Mouse (Mus musculus) 3T3-L1 (cell line): ENCODE results near the gene Ear6.
"Not testable (repeated sequence)": the region's sequence is repeated elsewhere in the genome, so short reads cannot be mapped to it uniquely, and the experiment has no call there.

Source experiments
- DNase-seq: peaks from one replicate; pipeline ENCODE4 v3.0.0-alpha.2; 2015; ENCODE audit warnings: low read depth, low spot score

Ear6 gene

DNA sequence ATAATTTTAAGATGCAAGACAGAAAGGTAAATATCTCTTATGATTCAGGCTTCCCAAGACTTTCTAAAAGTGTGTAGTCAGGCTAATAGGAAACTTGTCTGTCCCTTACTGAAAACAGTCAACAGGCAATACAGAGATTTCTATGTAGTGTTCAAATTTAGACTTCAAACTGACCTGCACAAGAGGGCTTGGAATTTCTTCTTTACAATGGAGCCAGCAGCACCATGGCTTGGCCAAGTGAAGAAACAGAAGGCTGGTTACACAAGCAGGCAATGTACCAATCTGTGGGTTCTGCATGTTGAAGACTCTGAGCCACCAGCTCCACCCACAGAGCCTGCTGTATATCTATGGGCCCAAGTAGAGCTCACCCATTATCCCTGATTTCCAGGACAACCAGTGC, at the start of gene Ear6:
Gene Ear6 (plus strand): TSS at position 301 of the 400 bp plus-strand sequence.
- DNase-seq, result no peak

DNA sequence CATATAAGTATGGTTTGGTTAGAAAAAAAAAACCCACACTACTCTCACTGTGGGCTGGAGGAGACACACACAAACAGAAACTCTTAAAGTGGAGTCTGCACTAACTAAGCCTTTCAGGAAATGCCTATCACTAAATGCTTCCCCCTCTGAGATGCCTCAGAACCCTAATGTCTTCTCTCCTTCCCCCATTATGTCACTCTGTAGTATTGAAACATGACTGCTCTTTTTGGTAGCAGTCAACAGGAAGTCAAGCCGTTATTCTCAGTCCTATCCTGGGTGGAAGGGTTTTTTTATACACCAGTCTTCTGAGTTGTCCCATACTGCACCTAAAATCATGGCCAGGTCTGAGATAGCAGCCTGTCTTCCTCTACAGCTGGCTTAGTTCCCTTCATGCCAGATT, 26.9 kb upstream of the Ear6 start:
- DNase-seq, result no peak

GRCm38 (mm10) chr14:51827842-51828241, 25.7 kb upstream of the Ear6 start:
- peak; percentile 21 for DNase-seq

DNA sequence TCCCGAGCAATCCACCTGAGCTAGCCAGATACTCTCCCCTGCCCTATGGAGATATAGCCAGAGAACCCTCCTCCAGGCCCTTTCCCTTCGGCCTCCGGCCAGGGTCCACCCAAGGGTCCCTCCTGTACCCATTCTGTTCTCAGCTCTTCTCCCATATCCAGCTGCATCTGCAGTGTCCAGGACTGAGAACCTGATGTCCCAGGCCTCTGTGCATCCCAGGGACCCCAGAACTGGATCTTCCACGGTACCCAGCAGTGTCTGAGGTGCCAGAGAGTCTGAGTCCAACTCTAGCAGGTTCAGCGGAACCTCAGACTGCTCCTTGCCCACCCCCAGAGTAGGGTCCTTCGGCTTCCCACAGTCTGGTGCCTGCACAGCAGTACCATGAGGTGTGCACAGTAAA, 24.3 kb upstream of the Ear6 start:
- peak; percentile 0 for DNase-seq

- DNase-seq, result peak; percentile 15
Measured at GRCm38 (mm10) chr14:51838480-51838879, 15.0 kb upstream of the Ear6 start.

DNA sequence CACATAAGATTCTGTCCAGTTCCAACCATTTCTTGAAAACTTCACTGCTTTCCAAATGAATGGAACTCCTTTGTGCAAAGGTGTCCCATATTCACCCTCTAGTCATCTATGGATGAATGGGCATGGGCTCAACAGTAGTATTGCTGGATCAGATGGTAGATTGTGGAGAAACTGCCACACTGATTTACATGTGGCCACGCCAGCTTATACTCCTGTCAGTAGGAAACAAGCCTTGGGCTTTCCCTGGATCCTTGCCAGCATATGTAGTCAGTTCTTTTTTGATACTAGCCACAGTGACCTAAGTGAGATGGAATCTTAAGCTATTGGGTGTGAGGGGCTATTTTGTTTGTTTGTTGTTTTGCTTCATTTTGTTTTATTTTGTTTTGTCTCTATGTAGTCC, 11.2 kb upstream of the Ear6 start:
- no peak for DNase-seq

DNA sequence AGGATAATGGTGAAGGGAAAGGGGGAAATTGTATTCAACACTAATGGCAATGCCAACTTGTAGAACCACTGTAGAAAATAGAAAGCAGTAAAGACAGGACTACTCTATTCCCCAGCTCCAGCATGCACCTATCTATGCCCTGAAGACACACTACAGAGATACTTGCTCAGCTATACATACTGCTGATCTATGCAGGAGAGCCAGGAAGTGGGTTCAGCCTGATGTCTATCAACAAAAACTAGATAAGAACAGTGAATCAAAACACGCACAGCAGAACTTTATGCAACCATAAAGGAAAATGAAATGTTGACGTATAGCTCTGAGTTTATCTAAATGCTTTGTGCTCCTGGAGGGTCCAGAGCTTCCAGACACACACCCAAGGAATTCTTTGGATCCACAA, 10.7 kb upstream of the Ear6 start:
- no peak for DNase-seq

- no peak for DNase-seq
Measured at GRCm38 (mm10) chr14:51843882-51844281, 9.6 kb upstream of the Ear6 start.

- no peak for DNase-seq
Measured at GRCm38 (mm10) chr14:51846566-51846965, 6.9 kb upstream of the Ear6 start.

DNA sequence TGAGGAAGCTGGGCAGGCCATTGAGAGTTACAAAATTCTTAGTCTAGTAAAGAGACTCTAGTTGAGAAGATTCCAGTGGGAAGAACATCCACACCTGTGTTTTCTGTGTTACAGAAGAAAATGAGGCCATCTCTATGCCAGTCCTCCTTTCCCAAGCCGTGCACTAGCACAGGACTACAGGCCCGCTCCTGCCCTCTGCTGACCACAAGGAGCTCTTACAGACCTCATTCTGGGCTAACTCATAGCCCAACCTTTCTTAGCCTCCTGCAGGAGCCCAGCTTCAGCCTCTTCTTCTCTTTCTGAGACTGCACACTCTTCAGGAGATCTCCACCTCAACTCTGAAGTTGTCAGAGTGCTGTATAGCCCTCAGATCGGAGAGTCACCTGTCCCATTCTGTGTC, 2.5 kb upstream of the Ear6 start:
- not testable (repeated sequence) for DNase-seq

GRCm38 (mm10) chr14:51855280-51855679, 1.8 kb downstream of the Ear6 start:
- not testable (repeated sequence) for DNase-seq

DNA sequence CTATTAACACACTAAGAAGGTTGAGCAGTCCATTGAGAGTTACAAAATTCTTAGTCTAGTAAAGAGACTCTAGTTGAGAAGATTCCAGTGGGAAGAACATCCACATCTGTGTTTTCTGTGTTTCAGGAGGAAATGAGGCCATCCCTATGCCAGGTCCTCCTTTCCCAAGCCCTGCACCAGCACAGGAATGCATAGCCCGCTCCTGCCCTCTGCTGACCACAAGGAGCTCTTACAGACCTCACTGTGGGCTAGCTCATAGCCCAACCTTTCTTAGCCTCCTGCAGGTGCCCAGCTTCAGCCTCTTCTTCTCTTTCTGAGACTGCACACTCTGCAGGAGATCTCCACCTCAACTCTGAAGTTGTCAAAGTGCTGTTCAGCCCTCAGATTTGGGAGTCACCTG, 10.1 kb downstream of the Ear6 start:
- DNase-seq, result peak; percentile 69

- peak; percentile 18 for DNase-seq
Measured at GRCm38 (mm10) chr14:51870756-51871155, 17.3 kb downstream of the Ear6 start.

DNA sequence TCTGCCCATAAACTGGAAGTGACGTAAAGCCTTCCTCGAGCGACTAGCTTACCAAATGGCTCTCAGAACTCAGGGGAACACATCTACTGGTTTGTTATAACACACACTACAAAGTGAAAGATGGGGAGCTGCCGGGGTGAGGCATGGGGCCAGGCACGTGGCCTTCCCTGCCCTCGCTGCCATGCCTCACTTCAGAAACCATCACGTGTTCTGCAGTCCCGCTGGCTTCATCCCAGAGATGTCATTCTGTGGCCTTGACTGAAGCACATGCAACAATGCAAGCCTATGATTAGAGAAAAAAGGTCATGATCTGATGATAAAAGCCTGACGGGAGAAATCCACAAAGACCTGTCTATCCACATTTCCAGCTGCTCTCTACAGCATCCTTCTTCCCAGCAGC, 18.2 kb downstream of the Ear6 start:
- peak; percentile 1 for DNase-seq

GRCm38 (mm10) chr14:51877517-51877916, 24.0 kb downstream of the Ear6 start:
- no peak for DNase-seq

DNA sequence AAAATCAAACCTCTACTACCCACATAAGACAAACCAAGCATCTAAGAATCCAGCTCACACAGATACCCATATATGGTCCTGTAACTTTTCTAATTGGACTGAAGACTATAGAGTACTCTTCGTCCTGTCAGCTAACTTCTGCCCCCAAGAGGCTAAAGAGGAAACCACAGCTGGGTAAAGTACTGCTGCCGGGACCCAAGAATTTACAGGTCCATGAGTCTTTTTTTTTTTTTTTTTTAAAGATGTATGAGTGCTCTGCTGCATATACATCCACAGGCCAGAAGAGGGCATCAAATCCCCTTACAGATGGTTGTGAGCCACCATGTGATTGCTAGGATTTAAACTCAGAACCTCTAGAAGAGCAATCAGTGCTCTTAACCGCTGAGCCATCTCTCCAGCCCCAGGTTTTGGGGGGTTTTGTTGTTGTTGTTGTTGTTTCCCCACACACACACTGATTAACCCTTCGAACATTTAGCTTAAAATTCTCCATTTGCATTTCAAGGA, 30.1 kb downstream of the Ear6 start:
- peak; percentile 96 for DNase-seq

- DNase-seq, result peak; percentile 62
Measured at GRCm38 (mm10) chr14:51884031-51884544, 30.6 kb downstream of the Ear6 start.

GRCm38 (mm10) chr14:51884598-51885331, 31.3 kb downstream of the Ear6 start, which contains the start of gene Mettl17:
Gene Mettl17, plus strand, starts transcription at chr14:51884842.
- DNase-seq, result peak; percentile 99

GRCm38 (mm10) chr14:51886051-51886450, 32.6 kb downstream of the Ear6 start:
- no peak for DNase-seq

GRCm38 (mm10) chr14:51889833-51890232, 36.3 kb downstream of the Ear6 start:
- no peak for DNase-seq

- no peak for DNase-seq
Measured at GRCm38 (mm10) chr14:51892191-51892939, 38.9 kb downstream of the Ear6 start, which contains the start of gene Slc39a2. Gene Slc39a2, plus strand, starts transcription at chr14:51892889.

DNA sequence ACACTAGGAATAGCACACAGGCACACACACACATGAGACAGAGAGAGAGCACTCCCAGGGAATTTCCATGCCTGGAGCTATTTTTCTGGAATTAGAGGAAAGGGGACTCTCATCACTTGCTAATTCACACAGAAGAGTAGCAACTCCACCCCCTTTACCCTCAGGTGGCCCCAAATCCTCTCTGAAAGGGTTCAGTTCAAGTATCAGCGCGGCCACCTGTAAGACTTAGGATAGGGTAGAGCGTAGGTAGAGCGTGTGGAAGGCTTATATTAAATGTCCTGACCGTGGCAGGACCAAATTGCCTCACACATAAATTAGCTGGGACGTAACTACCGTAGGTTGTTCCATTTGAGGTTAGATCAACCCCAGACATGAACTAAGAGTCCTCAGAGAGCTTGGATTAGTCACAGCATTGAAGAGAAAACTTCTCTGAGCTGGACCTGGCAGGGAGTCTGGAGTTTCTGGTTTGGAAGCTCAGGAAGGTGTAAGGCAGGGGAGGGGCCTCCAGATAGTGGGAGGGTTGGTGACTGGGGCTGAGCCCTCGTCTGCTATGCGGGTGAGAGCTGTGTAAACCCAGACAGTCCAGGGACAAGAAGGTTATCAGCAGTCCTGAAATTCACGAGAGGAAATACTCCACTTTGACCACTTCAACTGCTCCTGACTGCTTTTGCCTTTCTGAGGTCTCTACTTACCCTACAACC, 39.7 kb downstream of the Ear6 start:
- no peak for DNase-seq
